Mouse (Mus musculus) limb, embryonic 13.5 days (tissue): ENCODE measurements around the gene Stk38l. TPM values are rescaled to one million over a fixed set of nuclear protein-coding genes. Genes with fewer than 3 reads are reported as not detected.
A peak's percentile ranks its signal among the peaks of the same experiment; 100 is the strongest.

Experiments used
- ATAC-seq: fragments of 200-750 bp; cut with Nextera tagmentation; 2 replicates; pipeline ENCODE4 v1.8.0; 2017; ENCODE audit warnings: low read depth, moderate number of reproducible peaks, moderate TSS enrichment; ENCODE audit not compliant: low FRiP score
- H3K27ac ChIP-seq: fragments of 300-500 bp; sonication (generic); 2 replicates; pipeline ENCODE4 v1.5.1; 2015; ENCODE audit warnings: inconsistent platforms, mild to moderate bottlenecking, moderate library complexity
- H3K27me3 ChIP-seq: fragments of 300-500 bp; sonication (generic); 2 replicates; pipeline ENCODE4 v1.6.1; 2015; ENCODE audit warnings: mild to moderate bottlenecking, inconsistent platforms
- H3K36me3 ChIP-seq: fragments of 300-500 bp; sonication (generic); 2 replicates; pipeline ENCODE4 v1.6.1; 2015; ENCODE audit warnings: inconsistent platforms, mild to moderate bottlenecking, moderate library complexity
- H3K4me1 ChIP-seq: fragments of 300-500 bp; sonication (generic); 2 replicates; pipeline ENCODE4 v1.6.1; 2015; ENCODE audit warnings: inconsistent platforms
- H3K4me2 ChIP-seq: fragments of 300-500 bp; sonication (generic); replicated peaks from 2 replicates; pipeline ENCODE4 v1.6.1; 2015; ENCODE audit warnings: inconsistent platforms, mild to moderate bottlenecking, moderate library complexity
- H3K4me3 ChIP-seq: fragments of 300-500 bp; sonication (generic); 2 replicates; pipeline ENCODE4 v1.5.1; 2015; ENCODE audit warnings: moderate library complexity, mild to moderate bottlenecking, inconsistent platforms
- H3K9ac ChIP-seq: fragments of 300-500 bp; sonication (generic); 2 replicates; pipeline ENCODE4 v1.6.1; 2015; ENCODE audit warnings: mild to moderate bottlenecking, inconsistent platforms
- H3K9me3 ChIP-seq: fragments of 300-500 bp; sonication (generic); 2 replicates; pipeline ENCODE4 v1.6.1; 2016; ENCODE audit warnings: inconsistent platforms
- WGBS: fragments of 180-500 bp; shearing (Covaris S2); methylation state at CpG from one replicate; pipeline ENCODE4 v1.1.7; 2015; 5-methylcytosine and 5-hydroxymethylcytosine counted together
- polyA plus RNA-seq: library from polyadenylated mRNA; unstranded; fragments of >200 nt; fragmentation: Nextera tagmentation; extraction: Ambion mirVana; gene quantifications from 2 replicates; pipeline ENCODE4 v1.2.1, GENCODE M21; 2015

Gene Stk38l
- polyA plus RNA-seq, result 23.0 TPM in 2 replicates

GRCm38 (mm10) chr6:146724581-146725383 lies at the start of gene Stk38l:
Gene Stk38l, plus strand, starts transcription at chr6:146724995.
- Histone ChIP-seq H3K9me3 (no peaks in the 10 kb centered on the region), H3K27ac (peak within 1 kb of the TSS; percentile 69), H3K4me2 (peak within 1 kb of the TSS; percentile 75), H3K9ac (peak within 1 kb of the TSS; percentile 82), H3K27me3 (no peaks in the 10 kb centered on the region), H3K4me3 (peak within 1 kb of the TSS; percentile 69), H3K4me1 (0 out of 2 replicates have a peak, but pooled peaks cover 16% of the 10 kb centered on the region), H3K36me3 (no peaks in the 10 kb centered on the region)
- peak; percentile 97 for ATAC-seq
- WGBS, result 2% methylated on average over 80 of the region's 87 CpGs

GRCm38 (mm10) chr6:146676904-146677303 lies 47.9 kb upstream of the Stk38l start:
- Histone ChIP-seq H3K27ac (no peak overlapping the region), H3K9me3 (peaks cover 4% of the 10 kb centered on the region; the same call in 1 of the 2 replicates), H3K36me3 (no peaks in the 10 kb centered on the region), H3K27me3 (no peaks in the 10 kb centered on the region), H3K4me3 (no peak overlapping the region), H3K4me2 (no peak overlapping the region), H3K4me1 (no peaks in the 10 kb centered on the region), H3K9ac (no peak overlapping the region)
- WGBS, result 81% methylated on average over 10 of the region's 10 CpGs
- no peak for ATAC-seq

- 63% methylated on average over 10 of the region's 10 CpGs for WGBS
- no peak for ATAC-seq
These were observed 46.4 kb upstream of the Stk38l start for GRCm38 (mm10) chr6:146678136-146679070.

GRCm38 (mm10) chr6:146683881-146684280 lies 40.9 kb upstream of the Stk38l start:
- ATAC-seq, result no peak
- H3K4me2 ChIP-seq, result no peak overlapping the region
- 83% methylated on average over 4 of the region's 4 CpGs for WGBS
- H3K4me3 ChIP-seq, result no peak overlapping the region
- H3K27ac ChIP-seq, result no peak overlapping the region
- no peak overlapping the region for H3K9ac ChIP-seq
- peaks cover 4% of the 10 kb centered on the region; the same call in 1 of the 2 replicates for H3K9me3 ChIP-seq
- H3K36me3 ChIP-seq, result no peaks in the 10 kb centered on the region
- no peaks in the 10 kb centered on the region for H3K4me1 ChIP-seq
- H3K27me3 ChIP-seq, result no peaks in the 10 kb centered on the region

More at GRCm38 (mm10) chr6:146678136-146679070, 46.4 kb upstream of the Stk38l start:
- Histone ChIP-seq H3K27me3 (no peaks in the 10 kb centered on the region), H3K9me3 (peaks cover 4% of the 10 kb centered on the region; the same call in 1 of the 2 replicates), H3K4me1 (no peaks in the 10 kb centered on the region), H3K36me3 (no peaks in the 10 kb centered on the region), H3K27ac (no peak overlapping the region), H3K9ac (no peak overlapping the region), H3K4me2 (no peak overlapping the region), H3K4me3 (no peak overlapping the region)

- WGBS, result 82% methylated on average over 17 of the region's 17 CpGs
- Histone ChIP-seq H3K9me3 (no peaks in the 10 kb centered on the region; the same call in 1 of the 2 replicates), H3K27me3 (no peaks in the 10 kb centered on the region), H3K27ac (no peak overlapping the region), H3K4me2 (no peak overlapping the region), H3K36me3 (no peaks in the 10 kb centered on the region), H3K4me3 (no peak overlapping the region), H3K9ac (no peak overlapping the region), H3K4me1 (no peaks in the 10 kb centered on the region)
- no peak for ATAC-seq
These were observed 39.0 kb upstream of the Stk38l start for GRCm38 (mm10) chr6:146685781-146686308.

- no peak overlapping the region for H3K27ac ChIP-seq
- H3K9me3 ChIP-seq, result no peaks in the 10 kb centered on the region
- no peaks in the 10 kb centered on the region for H3K36me3 ChIP-seq
- H3K4me1 ChIP-seq, result no peaks in the 10 kb centered on the region
- H3K9ac ChIP-seq, result no peak overlapping the region
- no peaks in the 10 kb centered on the region for H3K27me3 ChIP-seq
- no peak for ATAC-seq
- WGBS, result 72% methylated on average over 5 of the region's 5 CpGs
- no peak overlapping the region for H3K4me2 ChIP-seq
- H3K4me3 ChIP-seq, result no peak overlapping the region
These were observed 38.2 kb upstream of the Stk38l start for GRCm38 (mm10) chr6:146686463-146687196.

GRCm38 (mm10) chr6:146688010-146688409 lies 36.8 kb upstream of the Stk38l start:
- Histone ChIP-seq H3K4me3 (no peak overlapping the region), H3K4me1 (no peaks in the 10 kb centered on the region), H3K4me2 (no peak overlapping the region), H3K27ac (no peak overlapping the region), H3K9me3 (no peaks in the 10 kb centered on the region), H3K27me3 (no peaks in the 10 kb centered on the region), H3K9ac (no peak overlapping the region), H3K36me3 (no peaks in the 10 kb centered on the region)
- no peak for ATAC-seq
- WGBS, result 87% methylated on average over 7 of the region's 7 CpGs

GRCm38 (mm10) chr6:146688861-146689260 lies 35.9 kb upstream of the Stk38l start:
- H3K27ac ChIP-seq, result no peak overlapping the region
- H3K4me2 ChIP-seq, result no peak overlapping the region
- H3K27me3 ChIP-seq, result no peaks in the 10 kb centered on the region
- no peak overlapping the region for H3K4me3 ChIP-seq
- H3K4me1 ChIP-seq, result no peaks in the 10 kb centered on the region
- H3K36me3 ChIP-seq, result no peaks in the 10 kb centered on the region
- WGBS, result 66% methylated on average over 5 of the region's 5 CpGs
- H3K9ac ChIP-seq, result no peak overlapping the region
- no peaks in the 10 kb centered on the region for H3K9me3 ChIP-seq
- no peak for ATAC-seq

- peaks cover 10% of the 10 kb centered on the region for H3K4me1 ChIP-seq
- H3K4me3 ChIP-seq, result no peak overlapping the region
- H3K9me3 ChIP-seq, result 0 out of 2 replicates have a peak, but pooled peaks cover 11% of the 10 kb centered on the region
- no peak for ATAC-seq
- H3K27me3 ChIP-seq, result no peaks in the 10 kb centered on the region
- no peak overlapping the region for H3K27ac ChIP-seq
- no peak overlapping the region for H3K9ac ChIP-seq
- 88% methylated on average over 5 of the region's 5 CpGs for WGBS
- H3K36me3 ChIP-seq, result no peaks in the 10 kb centered on the region
- H3K4me2 ChIP-seq, result no peak overlapping the region
These were observed 27.0 kb upstream of the Stk38l start for GRCm38 (mm10) chr6:146697767-146698166.

- no peaks in the 10 kb centered on the region for H3K27me3 ChIP-seq
- H3K9ac ChIP-seq, result no peak overlapping the region
- H3K36me3 ChIP-seq, result no peaks in the 10 kb centered on the region
- no peak overlapping the region for H3K4me2 ChIP-seq
- ATAC-seq, result no peak
- WGBS, result 83% methylated on average over 4 of the region's 4 CpGs
- H3K9me3 ChIP-seq, result 0 out of 2 replicates have a peak, but pooled peaks cover 11% of the 10 kb centered on the region
- H3K27ac ChIP-seq, result no peak overlapping the region
- no peak overlapping the region for H3K4me3 ChIP-seq
- peaks cover 11% of the 10 kb centered on the region for H3K4me1 ChIP-seq
These were observed 26.4 kb upstream of the Stk38l start for GRCm38 (mm10) chr6:146698376-146698775.

- WGBS, result 94% methylated on average over 1 of the region's 1 CpGs
- Histone ChIP-seq H3K36me3 (no peaks in the 10 kb centered on the region), H3K4me2 (no peak overlapping the region), H3K9ac (no peak overlapping the region), H3K27me3 (no peaks in the 10 kb centered on the region), H3K27ac (no peak overlapping the region), H3K9me3 (0 out of 2 replicates have a peak, but pooled peaks cover 1% of the 10 kb centered on the region), H3K4me1 (peaks cover 11% of the 10 kb centered on the region), H3K4me3 (no peak overlapping the region)
- no peak for ATAC-seq
These were observed 24.3 kb upstream of the Stk38l start for GRCm38 (mm10) chr6:146700461-146700860.
